Mouse (Mus musculus) ES-E14 (cell line): Measurements from ENCODE around the gene Lrmp. TPM values are rescaled to one million over a fixed set of nuclear protein-coding genes. Genes with fewer than 3 reads are reported as not detected.

Source experiments
- DNase-seq: peaks from one replicate; pipeline ENCODE4 v3.0.0-alpha.2; 2013; ENCODE audit warnings: low read depth, low spot score
- H3K27ac ChIP-seq: 2 replicates; pipeline ENCODE4 v1.5.1; 2012; ENCODE audit warnings: low read depth, mild to moderate bottlenecking, low read length, moderate library complexity, mixed read lengths; ENCODE audit not compliant: poor library complexity, insufficient read depth, severe bottlenecking
- H3K36me3 ChIP-seq: 2 replicates; pipeline ENCODE4 v1.6.1; 2012; ENCODE audit warnings: mild to moderate bottlenecking, low read length, moderate library complexity, mixed read lengths; ENCODE audit not compliant: control insufficient read depth, poor library complexity, insufficient read depth, severe bottlenecking
- H3K4me1 ChIP-seq, 2 experiments: fragments of 150-350 bp in 1 of 2; sonication (generic) in 1 of 2; 2 replicates each; pipeline ENCODE4 v1.6.1; 2012; ENCODE audit warnings: low read length in 2 of 2, mild to moderate bottlenecking in 1 of 2, mixed read lengths in 1 of 2; ENCODE audit not compliant: control insufficient read depth in 2 of 2, insufficient read depth in 2 of 2, poor library complexity in 1 of 2
- H3K4me3 ChIP-seq, 2 experiments: fragments of 150-350 bp in 1 of 2; sonication (generic) in 1 of 2; 2 replicates each; pipeline ENCODE4 v1.5.1; 2012; ENCODE audit warnings: low read length in 2 of 2, low read depth in 1 of 2, mild to moderate bottlenecking in 1 of 2, mixed read lengths in 1 of 2; ENCODE audit not compliant: insufficient read depth in 1 of 2, poor library complexity in 1 of 2, severe bottlenecking in 1 of 2
- H3K9ac ChIP-seq: 2 replicates; pipeline ENCODE4 v1.6.1; 2012; ENCODE audit warnings: low read depth, mild to moderate bottlenecking, low read length, mixed read lengths; ENCODE audit not compliant: poor library complexity, insufficient read depth, severe bottlenecking
- H3K9me3 ChIP-seq: fragments of 150-350 bp; sonication (generic); 2 replicates; pipeline ENCODE4 v1.6.1; 2012; ENCODE audit warnings: low read depth, mild to moderate bottlenecking, low read length; ENCODE audit not compliant: control insufficient read depth, insufficient read depth
- CHD2 ChIP-seq: IDR thresholded peaks from 2 replicates; pipeline ENCODE4 v1.6.1; 2014; ENCODE audit warnings: mild to moderate bottlenecking, low read depth, low read length, inconsistent platforms
- HCFC1 ChIP-seq: IDR thresholded peaks from 2 replicates; pipeline ENCODE4 v1.6.1; 2012; ENCODE audit warnings: low read length, inconsistent platforms, borderline replicate concordance; ENCODE audit not compliant: insufficient read depth
- MAFK ChIP-seq: IDR thresholded peaks from 2 replicates; pipeline ENCODE4 v1.6.1; 2014; ENCODE audit warnings: mild to moderate bottlenecking, low read depth, low read length, inconsistent platforms; ENCODE audit not compliant: insufficient read depth
- ZC3H11A ChIP-seq: IDR thresholded peaks from 2 replicates; pipeline ENCODE4 v1.6.1; 2012; ENCODE audit warnings: low read depth, mild to moderate bottlenecking, inconsistent platforms, low read length, borderline replicate concordance
- ZNF384 ChIP-seq: IDR thresholded peaks from 2 replicates; pipeline ENCODE4 v1.6.1; 2012; ENCODE audit warnings: low read depth, low read length, inconsistent platforms
- in situ Hi-C, 2 experiments: fragments of 600-800 bp; cut with MboI; formaldehyde crosslinking; loops; one replicate each; pipeline ENCODE4 v1.15.1; 2025; ENCODE audit warnings: low sequenced_read_pairs in 2 of 2, inconsistent platforms in 1 of 2; ENCODE audit not compliant: unreplicated experiment in 2 of 2
- total RNA-seq: library from RNA; depleted of rRNA; stranded (reverse); fragments of 300-350 nt; gene quantifications from 2 replicates; pipeline ENCODE4 v1.2.3, GENCODE M21; 2012

The Lrmp gene
- total RNA-seq, 1 experiment: 10.4 TPM

- no peak for DNase-seq
- H3K9me3 ChIP-seq: no peaks in the 10 kb centered on the region
- H3K36me3 ChIP-seq: peaks cover 5% of the 10 kb centered on the region
- H3K27ac ChIP-seq: no peak overlapping the region
- TF ChIP-seq HCFC1 (no peak), MAFK (no peak), CHD2 (no peak), ZNF384 (no peak), ZC3H11A (no peak)
- in situ Hi-C loops: no loop called here
- H3K4me1 ChIP-seq: peaks cover 2 to 6% of the 10 kb centered on the region in 2 experiments; a peak in 3 of 4 replicates
- no peak overlapping the region; the same call in 1 of the 2 replicates for H3K9ac ChIP-seq
- peak overlapping the region; percentile 50 to 75; a peak in 3 of 4 replicates for H3K4me3 ChIP-seq
Observed at GRCm38 (mm10) chr6:145074461-145074860, 41.0 kb upstream of the Lrmp start.

- Histone ChIP-seq H3K4me1 (peaks cover 2 to 6% of the 10 kb centered on the region in 2 experiments; a peak in 3 of 4 replicates), H3K9me3 (no peaks in the 10 kb centered on the region), H3K36me3 (peaks cover 5% of the 10 kb centered on the region), H3K9ac (peak overlapping the region; percentile 82), H3K27ac (peak overlapping the region; percentile 84; the same call in 1 of the 2 replicates), H3K4me3 (peak overlapping the region; percentile 75 to 89)
- TF ChIP-seq ZNF384 (no peak), HCFC1 (no peak), MAFK (no peak), CHD2 (no peak), ZC3H11A (no peak)
- in situ Hi-C loops: no loop called here
- DNase-seq: no peak
Observed at GRCm38 (mm10) chr6:145075088-145075547, 40.3 kb upstream of the Lrmp start.

DNA sequence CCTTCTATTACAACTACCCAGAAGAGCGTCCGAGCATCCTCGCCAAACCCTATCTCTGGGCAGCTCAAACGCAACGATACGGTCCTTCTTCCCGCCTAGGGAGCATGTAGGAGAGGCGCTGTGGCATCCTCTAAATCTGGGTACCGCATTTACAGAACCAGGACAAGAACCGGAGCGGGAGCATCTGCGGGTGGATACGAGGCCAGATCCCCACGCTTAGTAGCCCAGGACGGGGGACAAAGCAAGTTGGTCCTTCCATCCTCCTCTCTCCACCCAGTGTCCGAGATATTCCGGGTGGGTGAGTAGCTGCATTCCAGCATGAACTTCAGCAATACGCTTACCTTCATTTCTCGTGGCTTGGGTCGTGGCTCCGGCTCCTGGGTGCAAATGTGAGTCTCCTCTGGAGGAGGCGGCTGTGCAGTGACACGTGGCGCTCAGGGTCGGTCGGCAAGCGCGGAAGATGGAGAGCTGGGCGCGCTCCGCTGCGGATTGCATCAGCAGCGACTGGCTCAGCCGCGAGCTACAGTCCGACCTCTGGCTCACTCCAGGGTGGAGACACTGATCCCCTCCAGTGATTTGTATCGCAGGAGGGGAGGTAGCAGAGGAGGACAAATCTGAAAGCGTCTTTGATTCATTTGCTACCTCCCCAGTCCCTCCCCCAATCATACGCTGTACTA lies 39.8 kb upstream of the Lrmp start, which contains the start of gene Bcat1:
Gene Bcat1, minus strand, starts transcription at position 637 of the 677 bp plus-strand sequence.
- H3K27ac ChIP-seq: peak within 1 kb of the TSS; percentile 84
- TF ChIP-seq MAFK: no peak
- TF ChIP-seq HCFC1: no peak
- TF ChIP-seq ZNF384: no peak
- no peak for TF ChIP-seq ZC3H11A
- TF ChIP-seq CHD2: no peak

GRCm38 (mm10) chr6:145076286-145076685 lies 39.2 kb upstream of the Lrmp start:
- Histone ChIP-seq H3K4me3 (peak overlapping the region; percentile 75 to 89; a peak in 2 of 4 replicates), H3K9me3 (no peaks in the 10 kb centered on the region), H3K9ac (no peak overlapping the region), H3K36me3 (peaks cover 5% of the 10 kb centered on the region), H3K4me1 (peaks cover 2 to 6% of the 10 kb centered on the region in 2 experiments; a peak in 3 of 4 replicates), H3K27ac (peak overlapping the region; percentile 84; the same call in 1 of the 2 replicates)
- in situ Hi-C loops: no loop called here
- TF ChIP-seq CHD2 (no peak), ZNF384 (no peak), ZC3H11A (no peak), MAFK (no peak), HCFC1 (no peak)
- peak; percentile 63 for DNase-seq

More for the DNA sequence above, 39.8 kb upstream of the Lrmp start, which contains the start of gene Bcat1:
- Histone ChIP-seq H3K36me3 (peaks cover 5% of the 10 kb centered on the region), H3K4me1 (peaks cover 2 to 6% of the 10 kb centered on the region in 2 experiments; a peak in 3 of 4 replicates), H3K4me3 (peak within 1 kb of the TSS; percentile 75 to 89), H3K9me3 (no peaks in the 10 kb centered on the region), H3K9ac (peak within 1 kb of the TSS; percentile 82)
- peak; percentile 78 for DNase-seq
- in situ Hi-C loops: no loop called here
